Mouse (Mus musculus): Measurements from ENCODE around the gene Dnpep. TPM values are rescaled to one million over a fixed set of nuclear protein-coding genes. Genes with fewer than 3 reads are reported as not detected.

The Dnpep gene
- polyA plus RNA-seq, 1 experiment from 2014 or later: 115 TPM

DNA sequence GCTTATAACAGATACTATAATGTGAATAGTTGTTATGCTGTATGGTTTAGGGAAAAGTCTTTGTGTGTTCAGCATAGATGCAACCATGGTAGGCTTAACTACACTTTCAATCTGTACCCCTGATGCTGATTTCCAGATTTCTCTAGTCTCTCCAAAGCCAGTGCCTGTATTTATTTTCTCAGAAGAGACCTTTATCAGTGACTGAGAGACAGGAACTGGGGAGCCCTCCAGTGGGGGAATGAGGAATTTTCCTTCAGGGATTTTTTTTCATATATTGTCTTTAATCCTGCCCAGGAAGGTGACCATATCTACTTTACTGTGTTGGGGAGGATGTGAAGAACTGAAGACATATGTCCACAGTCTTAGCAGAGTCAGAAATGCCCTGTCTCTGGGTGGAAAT is 27.2 kb downstream of the Dnpep start:
- Histone ChIP-seq H3K4me2 (ENCODE audit: low read depth, low read length) (no peak overlapping the region), H3K4me3 (ENCODE audit: low read depth, low read length) (no peak overlapping the region), H3K9ac (ENCODE audit: low read depth, low read length) (no peak overlapping the region), H3K4me1 (ENCODE audit: control insufficient read depth, insufficient read depth, low read length) (peaks cover 5% of the 10 kb centered on the region; the same call in 1 of the 2 replicates), H3K27me3 (replicated peaks; ENCODE audit: control insufficient read depth, insufficient read depth, low read length) (no peaks in the 10 kb centered on the region), H3K27ac (replicated peaks; ENCODE audit: low read depth, low read length) (no peak overlapping the region), H3K36me3 (ENCODE audit: control insufficient read depth, insufficient read depth, low read length) (no peaks in the 10 kb centered on the region), H3K9me3 (ENCODE audit: control insufficient read depth, low read length) (no peaks in the 10 kb centered on the region)
- ATAC-seq (ENCODE audit: low read depth): no peak
- DNase-seq (ENCODE audit: low spot score): peak; percentile 13

- no peak for DNase-seq (ENCODE audit: low spot score)
- H3K4me3 ChIP-seq (ENCODE audit: low read depth, low read length): no peak overlapping the region
- ATAC-seq (ENCODE audit: low read depth): no peak
- no peaks in the 10 kb centered on the region for H3K27me3 ChIP-seq (replicated peaks; ENCODE audit: control insufficient read depth, insufficient read depth, low read length)
- no peaks in the 10 kb centered on the region for H3K9me3 ChIP-seq (ENCODE audit: control insufficient read depth, low read length)
- peaks cover 5% of the 10 kb centered on the region; the same call in 1 of the 2 replicates for H3K4me1 ChIP-seq (ENCODE audit: control insufficient read depth, insufficient read depth, low read length)
- no peak overlapping the region for H3K9ac ChIP-seq (ENCODE audit: low read depth, low read length)
- H3K27ac ChIP-seq (replicated peaks; ENCODE audit: low read depth, low read length): no peak overlapping the region
- 57% methylated on average over 8 of the region's 8 CpGs for WGBS
- no peaks in the 10 kb centered on the region for H3K36me3 ChIP-seq (ENCODE audit: control insufficient read depth, insufficient read depth, low read length)
- H3K4me2 ChIP-seq (ENCODE audit: low read depth, low read length): no peak overlapping the region
Observed at GRCm38 (mm10) chr1:75289888-75290431, 27.8 kb downstream of the Dnpep start.

DNA sequence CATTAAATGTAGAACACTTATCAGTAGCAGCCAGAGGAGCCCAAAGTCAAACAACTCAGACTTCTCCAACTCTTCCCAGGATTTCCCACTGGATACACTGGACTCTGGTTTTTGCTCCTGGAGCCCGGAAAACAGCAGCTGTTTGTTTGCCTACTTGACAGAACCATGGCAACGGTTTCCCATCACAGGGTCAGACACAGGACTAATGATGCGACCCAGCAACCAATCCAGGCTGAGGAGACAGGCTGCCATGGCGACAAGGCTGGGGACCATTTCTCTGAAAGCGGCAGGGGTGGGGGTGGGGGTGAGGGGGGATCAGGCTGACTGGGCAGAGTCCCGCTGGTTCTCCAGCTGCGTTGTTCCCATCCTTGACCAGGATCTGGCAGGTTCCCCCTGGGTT is 28.4 kb downstream of the Dnpep start:
- Histone ChIP-seq H3K4me3 (ENCODE audit: low read depth, low read length) (no peak overlapping the region), H3K9ac (ENCODE audit: low read depth, low read length) (no peak overlapping the region), H3K4me2 (ENCODE audit: low read depth, low read length) (no peak overlapping the region), H3K27me3 (replicated peaks; ENCODE audit: control insufficient read depth, insufficient read depth, low read length) (no peaks in the 10 kb centered on the region), H3K9me3 (ENCODE audit: control insufficient read depth, low read length) (no peaks in the 10 kb centered on the region), H3K27ac (replicated peaks; ENCODE audit: low read depth, low read length) (no peak overlapping the region), H3K4me1 (ENCODE audit: control insufficient read depth, insufficient read depth, low read length) (peaks cover 5% of the 10 kb centered on the region; the same call in 1 of the 2 replicates), H3K36me3 (ENCODE audit: control insufficient read depth, insufficient read depth, low read length) (no peaks in the 10 kb centered on the region)
- ATAC-seq (ENCODE audit: low read depth): peak; percentile 80; the same call in 1 of the 2 replicates
- WGBS: 18% methylated on average over 7 of the region's 7 CpGs
- DNase-seq (ENCODE audit: low spot score): peak; percentile 50

GRCm38 (mm10) chr1:75284911-75285310 is 32.9 kb downstream of the Dnpep start:
- H3K27me3 ChIP-seq (replicated peaks; ENCODE audit: control insufficient read depth, insufficient read depth, low read length): no peaks in the 10 kb centered on the region
- DNase-seq (ENCODE audit: low spot score) (no peak), ATAC-seq (ENCODE audit: low read depth) (no peak)
- WGBS: 84% methylated on average over 7 of the region's 7 CpGs
- H3K4me2 ChIP-seq (ENCODE audit: low read depth, low read length): no peak overlapping the region
- H3K9me3 ChIP-seq (ENCODE audit: control insufficient read depth, low read length): no peaks in the 10 kb centered on the region
- no peak overlapping the region for H3K27ac ChIP-seq (replicated peaks; ENCODE audit: low read depth, low read length)
- no peaks in the 10 kb centered on the region for H3K4me1 ChIP-seq (ENCODE audit: control insufficient read depth, insufficient read depth, low read length)
- no peak overlapping the region for H3K9ac ChIP-seq (ENCODE audit: low read depth, low read length)
- H3K4me3 ChIP-seq (ENCODE audit: low read depth, low read length): no peak overlapping the region
- H3K36me3 ChIP-seq (ENCODE audit: control insufficient read depth, insufficient read depth, low read length): no peaks in the 10 kb centered on the region

GRCm38 (mm10) chr1:75283017-75283416 is 34.8 kb downstream of the Dnpep start:
- DNase-seq (ENCODE audit: low spot score): no peak
- H3K9ac ChIP-seq (ENCODE audit: low read depth, low read length): no peak overlapping the region
- 83% methylated on average over 5 of the region's 5 CpGs for WGBS
- H3K27me3 ChIP-seq (replicated peaks; ENCODE audit: control insufficient read depth, insufficient read depth, low read length): peaks cover 11% of the 10 kb centered on the region
- no peaks in the 10 kb centered on the region for H3K4me1 ChIP-seq (ENCODE audit: control insufficient read depth, insufficient read depth, low read length)
- H3K4me2 ChIP-seq (ENCODE audit: low read depth, low read length): no peak overlapping the region
- 0 out of 2 replicates have a peak, but pooled peaks have one; percentile 12 for ATAC-seq (ENCODE audit: low read depth)
- no peak overlapping the region for H3K27ac ChIP-seq (replicated peaks; ENCODE audit: low read depth, low read length)
- no peaks in the 10 kb centered on the region for H3K9me3 ChIP-seq (ENCODE audit: control insufficient read depth, low read length)
- H3K36me3 ChIP-seq (ENCODE audit: control insufficient read depth, insufficient read depth, low read length): no peaks in the 10 kb centered on the region
- no peak overlapping the region for H3K4me3 ChIP-seq (ENCODE audit: low read depth, low read length)

- Histone ChIP-seq H3K27me3 (replicated peaks; ENCODE audit: control insufficient read depth, insufficient read depth, low read length) (peaks cover 19% of the 10 kb centered on the region), H3K9me3 (ENCODE audit: control insufficient read depth, low read length) (no peaks in the 10 kb centered on the region), H3K36me3 (ENCODE audit: control insufficient read depth, insufficient read depth, low read length) (no peaks in the 10 kb centered on the region), H3K9ac (ENCODE audit: low read depth, low read length) (no peak within 1 kb of the TSS), H3K4me1 (ENCODE audit: control insufficient read depth, insufficient read depth, low read length) (no peaks in the 10 kb centered on the region), H3K27ac (replicated peaks; ENCODE audit: low read depth, low read length) (no peak within 1 kb of the TSS), H3K4me3 (ENCODE audit: low read depth, low read length) (no peak within 1 kb of the TSS), H3K4me2 (ENCODE audit: low read depth, low read length) (no peak within 1 kb of the TSS)
- DNase-seq (ENCODE audit: low spot score): no peak
- no peak for ATAC-seq (ENCODE audit: low read depth)
- WGBS: 7% methylated on average over 13 of the region's 13 CpGs
Observed at GRCm38 (mm10) chr1:75278228-75278627, 39.6 kb downstream of the Dnpep start, which contains the start of gene Resp18. TSS of gene Resp18 (minus strand) at chr1:75278415.

GRCm38 (mm10) chr1:75277195-75278188 is 40.3 kb downstream of the Dnpep start:
- H3K4me2 ChIP-seq (ENCODE audit: low read depth, low read length): no peak overlapping the region
- H3K27ac ChIP-seq (replicated peaks; ENCODE audit: low read depth, low read length): no peak overlapping the region
- H3K4me1 ChIP-seq (ENCODE audit: control insufficient read depth, insufficient read depth, low read length): no peaks in the 10 kb centered on the region
- no peak overlapping the region for H3K4me3 ChIP-seq (ENCODE audit: low read depth, low read length)
- no peak overlapping the region for H3K9ac ChIP-seq (ENCODE audit: low read depth, low read length)
- H3K27me3 ChIP-seq (replicated peaks; ENCODE audit: control insufficient read depth, insufficient read depth, low read length): peaks cover 19% of the 10 kb centered on the region
- H3K36me3 ChIP-seq (ENCODE audit: control insufficient read depth, insufficient read depth, low read length): no peaks in the 10 kb centered on the region
- WGBS: 5% methylated on average over 22 of the region's 23 CpGs
- DNase-seq (ENCODE audit: low spot score) (peak; percentile 74), ATAC-seq (ENCODE audit: low read depth) (no peak)
- H3K9me3 ChIP-seq (ENCODE audit: control insufficient read depth, low read length): no peaks in the 10 kb centered on the region

- H3K4me1 ChIP-seq (ENCODE audit: control insufficient read depth, insufficient read depth, low read length): no peaks in the 10 kb centered on the region
- H3K36me3 ChIP-seq (ENCODE audit: control insufficient read depth, insufficient read depth, low read length): no peaks in the 10 kb centered on the region
- no peak within 1 kb of the TSS for H3K9ac ChIP-seq (ENCODE audit: low read depth, low read length)
- peak; percentile 37; the same call in 1 of the 2 replicates for ATAC-seq (ENCODE audit: low read depth)
- WGBS: 19% methylated on average over 20 of the region's 32 CpGs
- H3K4me2 ChIP-seq (ENCODE audit: low read depth, low read length): no peak within 1 kb of the TSS
- DNase-seq (ENCODE audit: low spot score): no peak
- peak within 1 kb of the TSS; percentile 15; the same call in 1 of the 2 replicates for H3K4me3 ChIP-seq (ENCODE audit: low read depth, low read length)
- H3K27me3 ChIP-seq (replicated peaks; ENCODE audit: control insufficient read depth, insufficient read depth, low read length): peaks cover 53% of the 10 kb centered on the region
- no peaks in the 10 kb centered on the region for H3K9me3 ChIP-seq (ENCODE audit: control insufficient read depth, low read length)
- H3K27ac ChIP-seq (replicated peaks; ENCODE audit: low read depth, low read length): no peak within 1 kb of the TSS
Observed at GRCm38 (mm10) chr1:75264091-75264880, 53.5 kb downstream of the Dnpep start, which contains the start of gene Ptprn. TSS of gene Ptprn (minus strand) at chr1:75264502.
